Mouse (Mus musculus): ENCODE measurements around the gene Exosc1.

Exosc1 gene

GRCm38 (mm10) chr19:41874356-41874755, 58.9 kb downstream of the Exosc1 start:
- no peak for DNase-seq (ENCODE audit: low spot score)

Measured in ovary, postnatal 14 days (tissue).